Mouse (Mus musculus) megakaryocyte progenitor cell, adult 5-6 weeks (primary cell): ENCODE measurements at regions not wholly inside any gene's neighbourhood (a gene's known extent, or its start where the extent isn't known, plus 50 kb on each side); places are given as distances from the start of the nearest gene placed in this dataset.
"Not testable (repeated sequence)": the region's sequence is repeated elsewhere in the genome, so short reads cannot be mapped to it uniquely, and the experiment has no call there.

Experiments
- ATAC-seq: replicated peaks from 2 replicates; pipeline ENCODE4 v1.8.0; 2016; ENCODE audit warnings: mild to moderate bottlenecking, moderate TSS enrichment, inconsistent platforms; ENCODE audit not compliant: poor library complexity

DNA sequence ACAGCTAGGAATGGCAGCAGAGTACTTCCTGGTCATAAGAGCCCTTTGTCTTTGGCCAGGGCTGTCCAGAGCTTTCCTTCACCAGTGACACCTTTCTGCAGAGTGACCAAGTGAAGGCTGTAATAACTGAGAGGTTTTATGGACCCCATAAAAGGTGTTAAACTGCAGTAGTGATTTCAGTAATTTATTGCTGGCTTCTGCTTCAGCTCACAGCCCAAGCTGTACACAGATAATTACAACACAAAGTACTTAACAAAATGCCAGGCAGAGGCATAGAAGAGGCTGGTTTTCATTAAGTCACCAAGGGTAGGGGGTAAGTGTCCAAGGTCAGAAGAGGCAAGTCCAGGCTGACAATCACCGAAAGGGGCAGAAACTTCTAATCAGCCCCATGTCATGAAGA is 83.8 kb downstream of the Eif4e start:
- ATAC-seq, result no peak

DNA sequence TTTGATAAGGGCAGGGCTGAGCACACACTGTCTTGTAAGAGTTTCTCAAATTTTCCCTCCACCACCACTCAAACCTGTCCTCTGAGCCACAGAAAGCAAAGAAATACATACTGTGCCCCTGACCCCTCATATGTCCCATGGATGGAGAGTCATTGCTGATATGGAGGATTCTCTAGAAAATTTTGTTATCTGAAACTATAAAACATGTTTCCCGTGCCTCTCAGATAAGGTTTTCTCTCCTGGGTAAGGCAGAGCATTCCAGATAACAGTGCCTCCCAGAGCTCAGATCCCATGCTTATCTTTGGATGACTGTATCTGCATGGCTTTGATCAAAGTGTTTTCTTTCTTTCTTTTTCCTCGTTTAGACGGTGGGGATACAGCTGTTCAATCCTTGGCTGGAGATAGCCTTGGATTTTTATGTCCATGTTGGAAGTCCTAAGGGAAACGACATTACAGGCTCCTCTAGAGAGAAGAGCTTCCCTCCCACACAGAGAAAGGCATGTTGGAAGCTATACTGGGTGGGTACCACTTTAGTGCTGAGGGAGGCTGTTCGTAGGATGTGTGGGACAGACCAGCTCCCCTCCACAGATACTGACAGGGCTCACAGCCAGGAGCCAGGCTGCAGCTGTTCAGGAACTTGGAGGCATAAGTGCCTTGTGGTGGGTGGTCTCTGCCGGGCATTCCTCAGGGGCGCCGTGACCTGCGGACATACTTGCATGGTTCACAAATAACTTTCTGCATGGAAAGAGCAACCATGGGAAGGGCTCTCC is 87.1 kb downstream of the Eif4e start:
- ATAC-seq, result peak; percentile 56

DNA sequence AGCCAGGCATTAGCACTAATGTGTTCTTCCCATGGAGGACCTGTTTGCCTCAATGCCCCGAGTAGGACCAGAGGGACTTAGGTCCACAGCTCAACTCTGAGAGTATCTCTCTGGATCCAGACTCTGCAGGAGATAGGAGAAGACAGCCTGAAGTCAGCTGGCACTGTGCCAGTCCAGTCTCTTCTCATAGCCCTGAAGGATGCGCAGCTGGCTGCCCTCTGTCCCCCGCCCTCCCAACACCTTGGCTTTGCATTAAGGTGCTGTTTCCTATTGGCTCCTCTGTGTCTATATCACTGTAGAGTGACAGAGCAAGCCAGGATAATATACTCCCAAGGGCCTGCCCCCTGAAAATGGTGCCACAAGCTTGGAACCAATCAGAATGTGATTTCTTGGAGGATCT is 87.7 kb downstream of the Eif4e start:
- peak; percentile 41; the same call in 1 of the 2 replicates for ATAC-seq

DNA sequence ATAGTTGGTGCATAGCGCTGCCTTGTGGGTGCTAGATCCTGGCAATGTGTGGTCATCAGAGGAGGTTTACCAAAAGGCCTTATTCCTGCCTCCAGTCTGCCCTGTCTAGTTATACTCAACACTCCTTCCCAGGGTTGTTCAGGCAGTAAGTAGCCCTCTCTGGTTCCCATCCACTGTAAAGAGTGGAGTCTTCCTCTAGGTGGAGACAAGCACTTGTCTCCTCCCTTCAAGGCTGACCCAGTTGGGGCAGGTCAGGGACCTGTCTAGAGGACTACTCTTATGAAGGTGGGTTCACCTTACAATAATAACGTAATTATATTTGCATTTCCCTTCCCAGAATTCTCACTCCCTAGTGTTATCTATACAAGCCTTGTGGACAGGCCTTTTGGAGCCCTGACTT is 88.9 kb downstream of the Eif4e start:
- 0 out of 2 replicates have a peak, but pooled peaks have one; percentile 16 for ATAC-seq

DNA sequence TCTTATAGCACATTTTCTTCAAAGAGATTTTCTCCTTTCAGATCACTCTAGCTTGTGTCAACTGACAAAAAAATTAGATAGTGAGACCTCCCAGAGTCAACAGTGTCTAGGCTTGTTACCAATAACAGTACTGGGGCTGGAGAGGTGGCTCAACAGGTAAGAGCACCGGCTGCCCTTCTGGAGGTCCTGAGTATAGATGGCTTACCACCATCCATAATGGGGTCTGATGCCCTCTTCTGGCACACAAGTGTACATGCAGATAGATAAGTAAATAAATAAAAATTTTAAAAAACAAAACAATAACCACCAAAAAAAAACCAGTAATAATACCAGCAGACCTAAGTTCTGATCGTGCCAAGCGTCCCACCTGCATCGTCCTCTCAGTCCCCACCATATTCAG is 94.3 kb downstream of the Eif4e start:
- ATAC-seq, result peak; percentile 54

DNA sequence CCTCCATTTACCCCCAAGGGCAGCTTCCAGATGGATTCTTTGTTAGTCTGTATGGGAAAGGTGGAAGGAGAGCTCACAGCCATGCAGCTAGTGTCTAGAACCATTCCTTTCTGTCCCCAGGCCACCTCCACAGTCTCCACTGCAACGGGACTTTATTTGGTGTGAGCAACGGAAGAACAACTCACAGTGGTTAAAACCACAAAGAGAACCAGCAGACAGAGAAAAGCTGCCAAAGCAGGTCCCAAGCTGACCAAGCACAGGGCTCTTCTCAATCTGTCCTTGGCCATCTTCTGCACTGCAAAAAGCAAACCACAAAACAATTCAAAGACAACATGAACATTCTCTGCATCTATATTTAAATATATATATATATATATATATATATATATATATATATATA is 98.1 kb downstream of the Eif4e start:
- no peak; the same call in 1 of the 2 replicates for ATAC-seq

DNA sequence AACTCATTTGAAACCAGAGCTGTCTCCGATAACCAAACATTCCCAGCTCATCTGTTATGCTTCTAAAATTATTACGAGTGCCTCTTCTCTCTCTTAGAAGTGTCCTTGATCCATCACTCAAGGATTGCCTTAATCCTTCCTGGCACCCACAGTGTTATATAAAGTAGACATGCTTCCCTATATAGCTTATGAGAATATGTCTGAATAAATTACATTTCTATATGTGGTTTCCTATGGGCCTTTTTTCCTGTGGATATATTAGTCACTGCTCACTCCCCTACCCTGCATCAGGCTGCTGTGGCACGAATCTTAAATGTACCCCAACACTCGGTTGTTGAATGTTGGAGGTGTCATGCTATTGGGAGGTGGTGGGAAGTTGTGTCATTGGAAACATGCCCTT is 100.3 kb downstream of the Eif4e start:
- no peak for ATAC-seq

DNA sequence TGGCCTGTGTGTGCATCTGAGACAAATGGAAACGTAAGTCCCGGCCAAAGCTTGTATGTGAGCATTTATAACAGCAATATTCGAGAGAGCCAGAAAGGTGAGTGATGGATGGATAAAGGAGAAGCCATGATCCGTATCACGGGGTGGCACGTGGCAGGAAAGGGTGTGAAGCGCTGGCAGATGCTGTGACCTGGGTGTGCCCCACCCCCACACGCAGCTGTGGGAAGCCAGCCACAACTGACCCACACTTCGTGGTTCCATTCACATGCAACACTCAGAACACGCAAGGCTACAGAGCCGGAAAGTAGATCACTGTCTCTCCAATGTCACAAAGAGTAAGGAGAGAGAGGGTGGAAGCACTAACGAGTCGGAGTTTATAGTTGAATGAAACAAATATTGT is 104.3 kb downstream of the Eif4e start:
- ATAC-seq, result no peak

DNA sequence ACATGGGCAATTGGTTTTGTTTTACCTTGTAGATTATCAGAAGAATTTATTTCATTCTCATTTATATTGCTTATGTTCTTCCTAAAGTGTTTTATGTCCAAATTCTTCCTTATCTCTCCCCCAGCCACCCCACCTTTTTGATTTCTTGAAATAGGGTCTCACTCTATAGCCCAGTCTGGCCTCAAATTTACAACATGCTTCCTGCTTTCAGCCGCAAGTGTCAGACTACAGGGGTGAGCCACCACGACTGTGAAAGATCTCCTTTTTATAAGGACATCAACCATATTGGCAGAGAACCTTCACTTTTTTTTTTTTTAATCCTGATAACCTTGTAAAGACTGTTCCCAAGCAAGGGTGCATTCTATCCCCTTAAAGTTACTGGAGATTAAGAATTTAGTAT is 106.1 kb downstream of the Eif4e start:
- ATAC-seq, result peak; percentile 69

DNA sequence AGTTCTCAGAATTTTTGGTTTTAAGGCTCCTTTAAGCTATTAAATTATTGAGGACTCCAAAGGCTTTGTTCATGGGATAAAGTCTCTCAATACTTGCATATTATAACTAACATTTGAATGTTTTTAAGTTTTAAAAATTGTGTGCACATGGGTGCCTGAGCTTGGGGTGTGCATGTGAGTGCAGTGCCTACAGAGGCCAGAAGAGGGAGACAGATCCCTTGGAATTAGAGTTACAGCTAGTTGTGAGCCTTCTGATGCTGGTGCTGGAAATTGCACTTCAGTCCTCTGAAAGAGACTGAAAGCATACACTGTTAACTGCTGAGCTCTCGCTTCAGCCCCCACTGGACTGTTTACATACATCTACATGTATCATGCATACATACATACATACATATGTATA is 100.0 kb upstream of the Tspan5 start:
- ATAC-seq, result peak; percentile 80

DNA sequence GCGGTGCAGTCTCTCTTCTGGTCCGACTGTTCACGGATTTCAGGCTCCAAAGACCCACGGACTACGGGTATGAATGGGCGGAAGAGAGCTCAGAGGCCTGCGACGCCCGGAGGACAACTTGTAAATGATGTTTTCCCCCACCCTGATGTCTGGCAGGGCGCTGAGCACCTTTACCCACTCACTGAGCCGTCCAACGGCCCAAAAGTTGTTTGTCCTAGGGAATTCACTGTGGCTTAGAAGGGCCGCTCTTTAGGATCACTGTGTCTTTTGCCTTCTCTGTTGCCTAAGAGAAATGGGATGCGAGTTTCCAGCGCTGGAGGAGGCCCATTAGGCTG is 98.1 kb upstream of the Tspan5 start:
- no peak for ATAC-seq

DNA sequence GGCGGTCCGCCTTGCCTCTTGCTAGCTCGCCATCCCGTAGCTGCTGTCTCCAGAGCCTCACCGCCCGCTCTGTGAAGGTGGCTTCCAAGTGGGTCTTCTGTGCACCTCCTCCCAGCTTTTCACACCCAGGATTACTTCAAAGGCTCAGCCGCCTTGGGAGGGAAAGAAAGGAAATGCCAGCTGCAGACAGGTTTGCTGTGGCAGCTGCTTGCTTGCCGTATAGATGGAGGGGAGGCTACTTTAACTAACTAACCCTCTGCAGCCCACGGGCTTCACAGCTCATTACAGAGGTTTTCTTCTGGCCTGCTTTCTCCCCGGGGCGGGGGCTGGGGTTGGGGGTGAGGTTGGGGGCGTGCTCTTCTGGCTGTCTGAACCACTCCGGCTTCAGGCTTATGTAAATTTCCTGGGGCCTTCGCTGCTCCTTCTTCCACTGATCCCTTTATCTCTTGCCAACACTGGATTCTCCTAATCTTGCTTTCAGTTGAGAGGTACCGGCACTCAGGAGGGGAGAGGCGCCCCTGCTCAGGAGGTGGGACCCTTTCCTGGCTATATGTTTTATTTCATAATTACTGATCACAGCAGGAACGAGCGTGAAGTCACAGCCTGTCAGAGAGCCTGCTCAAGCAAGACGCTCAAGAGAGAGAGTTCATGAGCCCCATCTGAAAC is 97.6 kb upstream of the Tspan5 start:
- ATAC-seq, result peak; percentile 40; the same call in 1 of the 2 replicates

DNA sequence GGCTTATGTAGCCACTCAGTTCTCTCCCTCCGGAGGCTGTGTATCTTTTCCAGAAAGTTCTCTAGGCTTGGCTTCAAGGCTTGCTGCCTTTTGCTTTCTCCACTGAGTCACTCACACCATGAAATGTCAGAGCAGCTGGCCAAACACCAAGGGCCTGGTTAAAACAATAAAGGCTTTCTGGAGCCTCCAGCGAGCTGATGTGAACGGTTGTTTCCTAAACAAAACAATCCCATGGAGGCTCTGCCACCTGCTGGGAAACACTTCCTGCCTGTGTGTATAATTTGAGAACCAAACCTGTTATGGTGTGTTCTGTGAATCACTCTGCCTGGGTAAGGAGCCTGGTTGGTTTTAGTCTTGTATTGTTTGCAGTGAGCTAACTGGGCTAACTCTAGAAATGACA is 96.7 kb upstream of the Tspan5 start:
- ATAC-seq, result no peak

DNA sequence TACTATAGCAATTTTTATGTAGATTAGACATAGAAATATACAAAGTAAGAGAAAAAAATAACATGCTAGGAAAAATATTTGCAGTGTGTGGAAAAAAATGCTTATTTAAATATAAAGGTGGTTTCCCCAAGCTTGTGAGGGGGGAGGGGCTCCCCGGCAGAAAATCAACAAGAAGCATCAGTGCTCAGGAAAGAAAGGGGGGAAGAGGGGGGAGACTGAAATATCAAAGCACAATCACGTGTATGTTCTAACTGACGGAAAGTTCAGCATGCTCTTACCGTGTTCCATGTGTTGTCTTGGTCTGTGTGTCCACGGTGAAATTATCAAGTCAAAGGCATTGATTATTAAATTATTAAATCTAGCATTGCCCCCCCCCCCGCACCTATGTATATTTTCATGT is 92.3 kb upstream of the Tspan5 start:
- no peak for ATAC-seq

DNA sequence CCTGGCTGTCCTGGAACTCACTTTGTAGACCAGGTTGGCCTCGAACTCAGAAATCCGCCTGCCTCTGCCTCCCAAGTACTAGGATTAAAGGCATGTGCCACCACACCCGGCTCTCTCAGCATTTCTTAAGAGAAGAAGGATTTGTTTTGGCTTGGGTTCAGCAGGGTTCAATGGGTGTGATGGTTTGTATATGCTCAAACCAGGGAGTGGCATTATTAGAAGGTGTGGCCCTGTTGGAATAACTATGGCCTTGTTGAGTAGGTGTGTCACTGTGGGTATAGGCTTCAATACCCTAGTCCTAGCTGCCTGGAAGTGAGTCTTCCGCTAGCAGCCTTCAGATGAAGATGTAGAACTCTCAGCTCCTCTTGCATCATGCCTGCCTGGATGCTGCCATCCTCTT is 91.3 kb upstream of the Tspan5 start:
- not testable (repeated sequence) for ATAC-seq

DNA sequence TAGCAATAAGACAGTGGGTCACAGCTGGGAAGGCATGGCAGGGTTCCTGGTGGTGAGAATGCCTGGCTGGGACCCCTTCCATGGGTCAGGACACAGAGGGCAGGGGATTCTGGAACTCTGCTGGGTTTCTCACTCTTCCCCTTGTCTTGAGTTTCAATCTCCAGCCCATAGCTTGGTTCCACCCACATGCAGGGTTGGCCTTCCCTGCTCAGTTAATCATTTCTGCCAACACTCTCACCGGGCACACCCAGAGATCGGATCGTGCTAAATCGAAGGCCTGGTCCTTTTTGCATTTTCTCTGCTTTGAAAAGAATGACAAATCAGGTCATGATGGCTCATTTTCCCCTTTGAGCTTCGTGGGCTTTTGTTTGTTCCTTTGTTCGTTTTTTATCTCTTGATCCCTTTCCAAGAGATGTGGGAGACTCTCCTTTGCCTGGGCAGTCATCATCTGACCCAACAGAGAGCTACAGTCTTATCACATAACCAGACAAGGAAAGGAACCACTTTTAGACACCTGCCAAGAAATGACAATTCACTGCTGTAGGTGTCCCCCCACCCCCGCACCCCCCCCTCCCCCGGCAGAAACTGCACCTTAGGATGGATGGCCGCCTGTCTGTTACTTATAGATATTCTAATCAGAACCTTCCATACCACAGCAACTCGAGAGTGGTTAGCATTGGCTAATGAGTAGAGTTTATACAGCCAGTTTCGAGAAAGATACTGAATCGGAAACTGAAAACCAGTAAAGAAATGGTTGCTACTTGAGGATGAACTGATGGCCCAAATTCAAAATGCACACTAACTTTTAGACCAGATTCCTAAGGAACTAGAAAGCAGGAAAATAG is 90.4 kb upstream of the Tspan5 start:
- ATAC-seq, result peak; percentile 48

DNA sequence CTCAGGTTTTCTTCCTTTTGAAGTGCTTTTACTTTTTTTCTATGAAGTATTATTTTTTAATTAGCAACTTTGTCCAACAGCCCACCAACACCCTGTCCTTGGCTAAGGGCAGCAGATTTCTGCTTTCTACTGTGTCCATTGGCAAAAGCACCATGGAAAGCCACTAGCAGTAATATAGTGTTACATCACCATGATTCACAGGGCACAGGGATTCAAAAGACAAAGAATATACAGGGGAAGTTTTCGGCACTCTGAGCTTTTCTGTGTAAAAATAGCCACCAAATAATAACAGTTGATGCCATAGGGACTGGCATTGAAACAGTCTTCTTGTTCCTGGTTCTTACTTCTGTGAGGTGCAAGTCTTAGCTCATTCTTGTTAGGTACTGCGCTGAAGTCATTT is 89.8 kb upstream of the Tspan5 start:
- ATAC-seq, result no peak

DNA sequence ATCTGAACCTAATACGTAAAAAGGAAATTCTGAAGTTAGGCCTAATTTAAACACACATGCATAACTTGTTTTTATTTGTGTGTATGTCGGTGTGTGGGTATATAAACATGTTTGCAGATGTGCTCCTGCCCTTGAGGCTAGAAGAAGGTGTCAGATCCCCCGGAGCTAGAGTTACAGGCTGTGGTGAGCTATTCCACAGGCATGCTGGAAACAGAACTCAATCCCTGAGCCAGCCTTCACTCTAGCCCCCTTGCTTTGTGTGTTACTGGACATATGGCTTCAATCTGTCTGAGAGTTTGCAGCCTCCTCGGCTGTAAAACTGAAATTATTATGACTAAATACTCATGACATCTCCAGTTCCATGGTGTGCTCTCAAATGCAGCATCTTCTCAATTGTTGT is 89.3 kb upstream of the Tspan5 start:
- ATAC-seq, result no peak

DNA sequence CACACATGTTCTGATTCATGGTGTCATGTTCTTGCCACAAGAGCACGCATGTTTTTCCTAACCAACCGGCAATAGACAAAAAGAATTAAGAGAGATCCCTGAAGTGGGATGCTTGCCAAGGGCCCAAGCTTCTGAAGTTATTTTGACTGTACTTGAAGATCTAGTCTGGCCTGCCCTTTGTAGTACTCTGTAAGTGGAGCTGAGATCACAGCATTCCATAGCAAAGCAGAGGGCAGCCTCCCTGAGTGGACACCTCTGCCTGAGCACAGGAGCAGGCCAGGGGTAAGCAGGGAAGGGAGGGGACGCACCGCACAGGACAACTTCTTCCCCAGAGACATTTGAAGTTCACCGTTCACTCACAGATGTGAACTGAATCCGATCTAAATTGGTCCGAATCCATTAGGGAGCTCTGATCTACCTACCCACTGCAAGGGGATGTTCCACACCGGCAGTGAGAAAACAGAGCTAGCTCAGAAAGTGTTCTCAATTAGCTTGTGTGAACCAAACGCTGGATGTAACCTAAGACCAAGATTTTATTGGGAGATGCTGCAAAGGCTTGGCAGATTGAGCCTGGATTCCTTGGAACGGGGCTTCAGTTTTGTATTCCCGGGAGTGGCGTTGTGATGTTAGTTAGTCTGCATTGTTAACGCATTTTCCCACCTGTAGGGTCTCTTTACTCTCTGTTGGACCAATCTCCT is 88.3 kb upstream of the Tspan5 start:
- ATAC-seq, result no peak

DNA sequence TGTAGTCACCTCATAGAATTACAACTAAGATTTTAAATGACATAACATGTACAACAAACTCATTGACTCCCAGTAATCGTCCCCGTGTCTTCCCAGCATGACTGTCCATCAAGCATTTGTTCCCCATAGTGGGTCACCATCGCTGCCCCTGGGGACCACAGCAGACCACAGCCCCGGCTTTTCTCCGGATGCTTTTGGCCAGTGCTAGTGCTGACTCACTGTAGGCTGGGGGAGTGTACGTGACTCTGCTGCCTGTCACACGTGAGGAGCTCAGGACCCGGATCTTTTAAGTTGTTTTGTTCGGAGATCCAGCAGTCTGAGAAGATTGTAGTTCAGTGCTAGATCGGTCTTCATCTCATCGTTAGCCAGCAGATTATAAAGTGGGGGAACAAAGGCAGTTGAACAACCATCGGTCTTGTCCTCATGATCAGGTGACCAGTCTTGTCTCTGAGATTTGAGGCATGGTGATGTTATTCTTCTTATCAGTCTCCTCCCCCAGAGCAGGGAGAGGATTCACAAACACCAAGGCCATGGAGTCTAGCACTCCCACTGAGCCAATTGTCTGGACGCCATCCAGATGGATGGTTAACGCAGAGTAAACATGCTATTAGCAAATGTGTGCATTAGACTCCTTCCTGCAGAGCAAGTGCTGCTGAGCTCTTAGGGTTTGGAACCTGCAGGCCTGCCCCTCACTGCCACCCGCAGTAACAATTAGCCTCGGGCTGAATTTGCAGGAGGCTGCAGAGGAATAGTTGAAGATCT is 87.2 kb upstream of the Tspan5 start:
- ATAC-seq, result no peak

DNA sequence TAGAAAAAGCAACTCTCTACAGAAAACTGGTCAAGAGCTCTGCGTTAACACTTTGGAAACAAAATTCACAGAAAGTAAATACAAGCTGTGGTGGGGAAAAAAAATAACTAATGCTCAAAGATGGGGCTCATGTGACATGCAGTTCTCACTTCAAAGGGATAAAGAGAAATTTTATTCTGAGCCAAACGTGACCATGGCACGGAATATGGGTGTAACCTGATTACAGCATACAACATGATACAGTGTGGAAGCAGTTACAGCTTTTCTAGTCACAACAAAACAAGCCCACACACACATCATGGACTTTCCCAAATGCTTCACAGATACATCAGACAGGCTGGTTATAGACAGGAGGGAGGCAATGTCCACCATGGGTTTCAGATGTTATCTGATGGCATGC is 86.5 kb upstream of the Tspan5 start:
- ATAC-seq, result no peak
